In genomic region chr2:127328090-127328851, GRCm38 (mm10) we compare ENCODE assay signal across 12 mouse cellular contexts. TPM values are rescaled to one million over a fixed set of nuclear protein-coding genes. Genes with fewer than 3 reads are reported as not detected.
A peak's percentile ranks its signal among the peaks of the same experiment; 100 is the strongest.
DNase-seq lines count a peak whose midpoint lies in the region; ATAC-seq lines count a peak whose summit lies in the region.
"Had no signal": no experiment of that assay in that cellular context is flagged by ENCODE, and none has a peak within 500 bp of the region (broad histone marks: within the 10 kb centered on the region; RNA-seq: fewer than 3 reads in every experiment).

No protein-coding gene starts in this region.

- no peak for DNase-seq in heart, adult 8-10 months (ENCODE audit: low spot score)
- DNase-seq in right cerebral cortex, adult 2 months (ENCODE audit: low spot score in 2 of 2), result no peak
- DNase-seq in cerebellum, postnatal 14 days, result no peak
- DNase-seq: adrenal gland, adult 8-10 months; kidney, adult 18-20 months; left cerebral cortex, postnatal 4 days had no signal

- no peak overlapping the region for H3K4me3 ChIP-seq in heart, embryonic 14.5 days (ENCODE audit: control insufficient read depth in 1 of 2, insufficient read depth in 1 of 2, low read depth in 1 of 2, low read length in 2 of 2)
- no peak overlapping the region for H3K4me3 ChIP-seq in midbrain, embryonic 16.5 days (ENCODE audit: low read depth, low read length)

- peak overlapping the region; percentile 57 to 63 for H3K27ac ChIP-seq in heart, embryonic 14.5 days (replicated peaks in 1 of 2; ENCODE audit: control insufficient read depth in 1 of 2, insufficient read depth in 1 of 2, low read depth in 2 of 2, low read length in 2 of 2)
- no peak overlapping the region for H3K27ac ChIP-seq in midbrain, embryonic 16.5 days (ENCODE audit: low read length)

- 54% methylated on average over 12 of the region's 12 CpGs for WGBS in heart, embryonic 14.5 days
- WGBS in midbrain, embryonic 16.5 days, result 69% methylated on average over 12 of the region's 12 CpGs

- H3K4me1 ChIP-seq in heart, embryonic 14.5 days (ENCODE audit: control insufficient read depth in 2 of 2, insufficient read depth in 2 of 2, low read length in 2 of 2), result peaks cover 14 to 15% of the 10 kb centered on the region in 2 experiments; a peak in 3 of 4 replicates
- H3K4me1 ChIP-seq in midbrain, embryonic 16.5 days (ENCODE audit: control insufficient read depth, insufficient read depth, low read length), result no peaks in the 10 kb centered on the region

- H3K9me3 ChIP-seq in heart, embryonic 14.5 days (ENCODE audit: control insufficient read depth, low read length), result no peaks in the 10 kb centered on the region
- no peaks in the 10 kb centered on the region for H3K9me3 ChIP-seq in midbrain, embryonic 16.5 days (replicated peaks; ENCODE audit: control insufficient read depth, low read length, poor library complexity, severe bottlenecking)

- H3K27me3 ChIP-seq in heart, embryonic 14.5 days (ENCODE audit: control insufficient read depth, insufficient read depth, low read length), result no peaks in the 10 kb centered on the region
- H3K27me3 ChIP-seq in midbrain, embryonic 16.5 days (ENCODE audit: control insufficient read depth, insufficient read depth, low read depth, low read length), result no peaks in the 10 kb centered on the region

- H3K4me2 ChIP-seq in heart, embryonic 14.5 days (ENCODE audit: low read length), result no peak overlapping the region
- no peak overlapping the region for H3K4me2 ChIP-seq in midbrain, embryonic 16.5 days (ENCODE audit: low read length)

- no peak overlapping the region; the same call in 1 of the 2 replicates for H3K9ac ChIP-seq in heart, embryonic 14.5 days (ENCODE audit: low read length)
- no peak overlapping the region for H3K9ac ChIP-seq in midbrain, embryonic 16.5 days (ENCODE audit: low read depth, low read length)

- H3K36me3 ChIP-seq in heart, embryonic 14.5 days (ENCODE audit: control insufficient read depth, insufficient read depth, low read length), result no peaks in the 10 kb centered on the region
- H3K36me3 ChIP-seq in midbrain, embryonic 16.5 days (ENCODE audit: control insufficient read depth, insufficient read depth, low read length), result no peaks in the 10 kb centered on the region

- ATAC-seq in heart, embryonic 14.5 days (ENCODE audit: insufficient number of reproducible peaks, insufficient read depth, low FRiP score, low read depth), result peak; percentile 67
- ATAC-seq in CD4-positive, CD25-positive, alpha-beta regulatory T cell, adult 4 months, result peak; percentile 38
- ATAC-seq in hematopoietic stem cell, adult 5-6 weeks (replicated peaks in 1 of 2; ENCODE audit: insufficient read depth in 1 of 2, low FRiP score in 2 of 2, low TSS enrichment in 1 of 2, low read depth in 1 of 2, poor library complexity in 2 of 2, severe bottlenecking in 2 of 2), result peak; percentile 84 to 91
- peak; percentile 58 for ATAC-seq in megakaryocyte-erythroid progenitor cell, adult 5-6 weeks (replicated peaks; ENCODE audit: low FRiP score, low TSS enrichment, poor library complexity, severe bottlenecking)
- no peak for ATAC-seq in midbrain, embryonic 16.5 days

RNA-seq across cellular contexts. Expression of gene Dusp2, which starts 7.7 kb away (rescaled TPM):
- 14.5 and 15.9 TPM in 2 replicates for polyA plus RNA-seq in heart, embryonic 14.5 days (2014; fragmentation: Nextera tagmentation; extraction: Ambion mirVana)
- total RNA-seq in heart, adult 8-10 months (2022), result 1 to 10 TPM in 2 of 4 experiments, under 1 TPM in 2; 0.27 to 1.6 (median 0.69) TPM
- polyA plus RNA-seq in CD4-positive, CD25-positive, alpha-beta regulatory T cell, adult 4 months (2017; shearing (Covaris generic)), result 10 to 100 TPM; 20.1 to 45.4 TPM
- 246 and 271 TPM in 2 replicates for total RNA-seq in hematopoietic stem cell, adult 5-6 weeks (2017)
- total RNA-seq in megakaryocyte-erythroid progenitor cell, adult 5-6 weeks (2014; fragmentation: Nextera tagmentation), result 18.4 and 29.2 TPM in 2 replicates
- total RNA-seq in megakaryocyte-erythroid progenitor cell, adult 5-6 weeks (2017), result 33.5 and 35.8 TPM in 2 replicates
- polyA plus RNA-seq in midbrain, embryonic 16.5 days (2015; fragmentation: Nextera tagmentation; extraction: Ambion mirVana), result 10.8 and 15.6 TPM in 2 replicates

RNA-seq across cellular contexts. Expression of gene Astl, which starts 10.2 kb away (rescaled TPM):
- not detected in 2 replicates for polyA plus RNA-seq in heart, embryonic 14.5 days (2014; fragmentation: Nextera tagmentation; extraction: Ambion mirVana)
- total RNA-seq in heart, adult 8-10 months (2022), result not detected
- polyA plus RNA-seq in CD4-positive, CD25-positive, alpha-beta regulatory T cell, adult 4 months (2017; shearing (Covaris generic)), result under 1 TPM; 0.22 to 0.42 TPM
- total RNA-seq in hematopoietic stem cell, adult 5-6 weeks (2017), result 0.05 and 0.25 TPM in 2 replicates
- 0.40 TPM in 1 of 2 replicates, not detected in the other for total RNA-seq in megakaryocyte-erythroid progenitor cell, adult 5-6 weeks (2014; fragmentation: Nextera tagmentation)
- not detected in 2 replicates for total RNA-seq in megakaryocyte-erythroid progenitor cell, adult 5-6 weeks (2017)
- polyA plus RNA-seq in midbrain, embryonic 16.5 days (2015; fragmentation: Nextera tagmentation; extraction: Ambion mirVana), result not detected in 2 replicates
- total RNA-seq: adrenal gland, adult 8-10 months; left cerebral cortex, postnatal 4 days had no signal
- polyA plus RNA-seq: neural tube, embryonic 11.5 days had no signal

RNA-seq across cellular contexts. Expression of gene Adra2b, which starts 34.7 kb away (rescaled TPM):
- polyA plus RNA-seq in heart, embryonic 14.5 days (2014; fragmentation: Nextera tagmentation; extraction: Ambion mirVana), result 1.1 and 1.2 TPM in 2 replicates
- total RNA-seq in heart, adult 8-10 months (2022), result under 1 TPM; 0.41 to 0.78 (median 0.70) TPM
- polyA plus RNA-seq in CD4-positive, CD25-positive, alpha-beta regulatory T cell, adult 4 months (2017; shearing (Covaris generic)), result not detected
- 0.45 TPM in 1 of 2 replicates, not detected in the other for total RNA-seq in hematopoietic stem cell, adult 5-6 weeks (2017)
- total RNA-seq in megakaryocyte-erythroid progenitor cell, adult 5-6 weeks (2014; fragmentation: Nextera tagmentation), result not detected in 2 replicates
- total RNA-seq in megakaryocyte-erythroid progenitor cell, adult 5-6 weeks (2017), result not detected in 2 replicates
- 0.20 and 0.21 TPM in 2 replicates for polyA plus RNA-seq in midbrain, embryonic 16.5 days (2015; fragmentation: Nextera tagmentation; extraction: Ambion mirVana)

RNA-seq across cellular contexts. Expression of gene Stard7, which starts 58.3 kb away (rescaled TPM):
- polyA plus RNA-seq in heart, embryonic 14.5 days (2014; fragmentation: Nextera tagmentation; extraction: Ambion mirVana), result 128 and 136 TPM in 2 replicates
- total RNA-seq in heart, adult 8-10 months (2022), result 100 to 1,000 TPM; 162 to 173 (median 169) TPM
- 10 to 100 TPM; 28.4 to 32.1 TPM for polyA plus RNA-seq in CD4-positive, CD25-positive, alpha-beta regulatory T cell, adult 4 months (2017; shearing (Covaris generic))
- total RNA-seq in hematopoietic stem cell, adult 5-6 weeks (2017), result 135 and 142 TPM in 2 replicates
- 97.7 and 109 TPM in 2 replicates for total RNA-seq in megakaryocyte-erythroid progenitor cell, adult 5-6 weeks (2014; fragmentation: Nextera tagmentation)
- 130 and 141 TPM in 2 replicates for total RNA-seq in megakaryocyte-erythroid progenitor cell, adult 5-6 weeks (2017)
- polyA plus RNA-seq in midbrain, embryonic 16.5 days (2015; fragmentation: Nextera tagmentation; extraction: Ambion mirVana), result 91.1 and 94.5 TPM in 2 replicates
